Comparison of ENCODE assay signal across 8 mouse cellular contexts in genomic region chr4:42949676-42950051, GRCm38 (mm10). TPM values are rescaled to one million over a fixed set of nuclear protein-coding genes. Genes with fewer than 3 reads are reported as not detected.
DNase-seq lines count a peak whose midpoint lies in the region; ATAC-seq lines count a peak whose summit lies in the region.

Gene Dnajb5 (plus strand): TSS chr4:42949814.

- H3K4me3 ChIP-seq in hindbrain, embryonic 14.5 days (replicated peaks; ENCODE audit: low read length), result peak within 1 kb of the TSS; percentile 85

- H3K9ac ChIP-seq in hindbrain, embryonic 14.5 days, result peak within 1 kb of the TSS; percentile 98

- no peaks in the 10 kb centered on the region for H3K9me3 ChIP-seq in hindbrain, embryonic 14.5 days (ENCODE audit: control insufficient read depth, low read length)

- H3K4me1 ChIP-seq in hindbrain, embryonic 14.5 days (replicated peaks; ENCODE audit: control insufficient read depth, insufficient read depth, low read length), result peaks cover 69% of the 10 kb centered on the region

- DNase-seq in R1 (ENCODE audit: low read depth, low spot score), result peak; percentile 99
- DNase-seq in cerebellum, postnatal 25 days, result peak; percentile 98 to 100
- peak; percentile 99 for DNase-seq in frontal cortex, postnatal 25 days (ENCODE audit: low spot score in 2 of 2)
- peak; percentile 96 for DNase-seq in hindbrain, embryonic 14.5 days (ENCODE audit: low spot score)
- peak; percentile 99 for DNase-seq in layer of hippocampus, postnatal 36 days
- DNase-seq in lung, postnatal 36 days, result peak; percentile 98
- peak; percentile 99 for DNase-seq in retina, postnatal 1 day
- peak; percentile 94 to 99 for DNase-seq in urinary bladder, adult 18-20 months (ENCODE audit: low spot score in 2 of 2)

- H3K36me3 ChIP-seq in hindbrain, embryonic 14.5 days (replicated peaks; ENCODE audit: control insufficient read depth, insufficient read depth), result peaks cover 13% of the 10 kb centered on the region

- ATAC-seq in hindbrain, embryonic 14.5 days (ENCODE audit: low FRiP score), result peak; percentile 94

- H3K27me3 ChIP-seq in hindbrain, embryonic 14.5 days (ENCODE audit: control insufficient read depth, insufficient read depth, low read length), result no peaks in the 10 kb centered on the region

- under 1% methylated on average over 39 of the region's 39 CpGs for WGBS in hindbrain, embryonic 14.5 days

- H3K4me2 ChIP-seq in hindbrain, embryonic 14.5 days (replicated peaks), result peak within 1 kb of the TSS; percentile 91

- H3K27ac ChIP-seq in hindbrain, embryonic 14.5 days, result peak within 1 kb of the TSS; percentile 98

RNA-seq across cellular contexts. Expression of gene Dnajb5, which starts in this region (rescaled TPM):
- polyA plus RNA-seq in hindbrain, embryonic 14.5 days (2014; fragmentation: Nextera tagmentation; extraction: Ambion mirVana), result 38.5 and 42.0 TPM in 2 replicates
- 100 to 1,000 TPM; 203 to 221 TPM for total RNA-seq in layer of hippocampus, postnatal 36 days (2021)

Comparison
In these comparisons a context has a peak if more than half of its experiments do, and no peak if none do; other contexts are left out.
1. Peak in every context shown above with its lines: DNase-seq, ATAC-seq, H3K4me3 ChIP-seq and H3K27ac ChIP-seq.